Mouse (Mus musculus) adrenal gland, postnatal 25 days (tissue): ENCODE measurements at regions not wholly inside any gene's neighbourhood (a gene's known extent, or its start where the extent isn't known, plus 50 kb on each side); places are given as distances from the start of the nearest gene placed in this dataset.

Source experiments
- DNase-seq: peaks from one replicate; pipeline ENCODE4 v3.0.0; 2021; ENCODE audit warnings: mixed read lengths

- no peak for DNase-seq
Measured at GRCm38 (mm10) chr14:76917139-76917929, 119.2 kb upstream of the Ccdc122 start.

GRCm38 (mm10) chr14:76913850-76914249 is 122.7 kb upstream of the Ccdc122 start:
- no peak for DNase-seq

GRCm38 (mm10) chr14:76912301-76913001 is 124.1 kb upstream of the Ccdc122 start:
- DNase-seq: no peak

- no peak for DNase-seq
Measured at GRCm38 (mm10) chr14:76911271-76911670, 125.3 kb upstream of the Ccdc122 start.

- DNase-seq: no peak
Measured at GRCm38 (mm10) chr14:76910186-76910585, 126.4 kb upstream of the Ccdc122 start.

GRCm38 (mm10) chr14:76907941-76908340 is 128.6 kb upstream of the Ccdc122 start:
- peak; percentile 11 for DNase-seq

GRCm38 (mm10) chr14:76902962-76903757 is 133.4 kb upstream of the Ccdc122 start:
- no peak for DNase-seq

GRCm38 (mm10) chr14:76901490-76901889 is 135.1 kb upstream of the Ccdc122 start:
- DNase-seq: no peak

- DNase-seq: no peak
Measured at GRCm38 (mm10) chr14:76899331-76899730, 137.2 kb upstream of the Ccdc122 start.

GRCm38 (mm10) chr14:76887708-76888107 is 148.9 kb upstream of the Ccdc122 start:
- DNase-seq: no peak

GRCm38 (mm10) chr14:76887201-76887600 is 149.4 kb upstream of the Ccdc122 start:
- no peak for DNase-seq

- no peak for DNase-seq
Measured at GRCm38 (mm10) chr14:76883231-76883651, 153.3 kb upstream of the Ccdc122 start.

GRCm38 (mm10) chr14:76882711-76883171 is 153.8 kb upstream of the Ccdc122 start:
- DNase-seq: peak; percentile 66

GRCm38 (mm10) chr14:76880851-76881250 is 155.7 kb upstream of the Ccdc122 start:
- no peak for DNase-seq

GRCm38 (mm10) chr14:76877306-76877705 is 159.3 kb upstream of the Ccdc122 start:
- no peak for DNase-seq

GRCm38 (mm10) chr14:76876015-76876414 is 160.6 kb upstream of the Ccdc122 start:
- peak; percentile 24 for DNase-seq

- DNase-seq: no peak
Measured at GRCm38 (mm10) chr14:76875266-76875900, 161.2 kb upstream of the Ccdc122 start.

GRCm38 (mm10) chr14:76874542-76875265 is 161.9 kb upstream of the Ccdc122 start:
- no peak for DNase-seq

GRCm38 (mm10) chr14:76873684-76874083 is 162.9 kb upstream of the Ccdc122 start:
- no peak for DNase-seq

- DNase-seq: no peak
Measured at GRCm38 (mm10) chr14:76872976-76873375, 163.6 kb upstream of the Ccdc122 start.

- DNase-seq: no peak
Measured at GRCm38 (mm10) chr14:76872510-76872909, 164.1 kb upstream of the Ccdc122 start.
